Mouse (Mus musculus): ENCODE measurements around the gene Paqr7. TPM values are rescaled to one million over a fixed set of nuclear protein-coding genes. Genes with fewer than 3 reads are reported as not detected.
"Not testable (repeated sequence)": the region's sequence is repeated elsewhere in the genome, so short reads cannot be mapped to it uniquely, and the experiment has no call there.

Paqr7 gene
- polyA plus RNA-seq, 1 experiment from 2014 or later, result 11.9 TPM

GRCm38 (mm10) chr4:134489986-134490665 lies 6.4 kb upstream of the Paqr7 start:
- WGBS, result 75% methylated on average over 11 of the region's 11 CpGs
- Histone ChIP-seq H3K4me1 (replicated peaks) (peaks cover 9% of the 10 kb centered on the region), H3K4me2 (no peak overlapping the region), H3K9me3 (replicated peaks) (no peaks in the 10 kb centered on the region), H3K36me3 (no peaks in the 10 kb centered on the region), H3K9ac (no peak overlapping the region), H3K27ac (no peak overlapping the region), H3K27me3 (no peaks in the 10 kb centered on the region), H3K4me3 (no peak overlapping the region)
- no peak for ATAC-seq (replicated peaks; ENCODE audit: insufficient number of reproducible peaks, insufficient read depth, low FRiP score, low read depth)

GRCm38 (mm10) chr4:134491716-134492115 lies 4.8 kb upstream of the Paqr7 start:
- no peak overlapping the region for H3K27ac ChIP-seq
- no peaks in the 10 kb centered on the region for H3K27me3 ChIP-seq
- WGBS, result 62% methylated on average over 6 of the region's 6 CpGs
- no peak for ATAC-seq (replicated peaks; ENCODE audit: insufficient number of reproducible peaks, insufficient read depth, low FRiP score, low read depth)
- H3K4me3 ChIP-seq, result no peak overlapping the region
- no peak overlapping the region for H3K4me2 ChIP-seq
- H3K9ac ChIP-seq, result no peak overlapping the region
- H3K36me3 ChIP-seq, result no peaks in the 10 kb centered on the region
- peaks cover 25% of the 10 kb centered on the region for H3K4me1 ChIP-seq (replicated peaks)
- H3K9me3 ChIP-seq (replicated peaks), result no peaks in the 10 kb centered on the region

GRCm38 (mm10) chr4:134494161-134494560 lies 2.3 kb upstream of the Paqr7 start:
- not testable (repeated sequence) for H3K9me3 ChIP-seq (replicated peaks); H3K9ac ChIP-seq; H3K27ac ChIP-seq; ATAC-seq (replicated peaks; ENCODE audit: insufficient number of reproducible peaks, insufficient read depth, low FRiP score, low read depth); H3K4me3 ChIP-seq; H3K36me3 ChIP-seq; H3K27me3 ChIP-seq; H3K4me2 ChIP-seq
- 95% methylated on average over 6 of the region's 6 CpGs for WGBS
- peaks cover 46% of the 10 kb centered on the region for H3K4me1 ChIP-seq (replicated peaks)

GRCm38 (mm10) chr4:134494780-134495545 lies 1.5 kb upstream of the Paqr7 start:
- no peak; the same call in 1 of the 2 replicates for ATAC-seq (replicated peaks; ENCODE audit: insufficient number of reproducible peaks, insufficient read depth, low FRiP score, low read depth)
- Histone ChIP-seq H3K36me3 (no peaks in the 10 kb centered on the region), H3K4me2 (no peak overlapping the region), H3K4me3 (no peak overlapping the region), H3K4me1 (replicated peaks) (peaks cover 46% of the 10 kb centered on the region), H3K9ac (no peak overlapping the region), H3K27me3 (no peaks in the 10 kb centered on the region), H3K27ac (peak overlapping the region; percentile 93), H3K9me3 (replicated peaks) (no peaks in the 10 kb centered on the region)
- 47% methylated on average over 16 of the region's 16 CpGs for WGBS

- Histone ChIP-seq H3K27ac (peak overlapping the region; percentile 93), H3K4me2 (no peak overlapping the region), H3K4me3 (no peak overlapping the region), H3K27me3 (no peaks in the 10 kb centered on the region), H3K9ac (no peak overlapping the region), H3K4me1 (replicated peaks) (peaks cover 46% of the 10 kb centered on the region), H3K9me3 (replicated peaks) (no peaks in the 10 kb centered on the region), H3K36me3 (no peaks in the 10 kb centered on the region)
- no peak for ATAC-seq (replicated peaks; ENCODE audit: insufficient number of reproducible peaks, insufficient read depth, low FRiP score, low read depth)
- WGBS, result 59% methylated on average over 5 of the region's 5 CpGs
Observed at GRCm38 (mm10) chr4:134495546-134495923, 962 bp upstream of the Paqr7 start.

- 0 out of 2 replicates have a peak, but pooled peaks have one; percentile 11 for ATAC-seq (replicated peaks; ENCODE audit: insufficient number of reproducible peaks, insufficient read depth, low FRiP score, low read depth)
- peak overlapping the region; percentile 93 for H3K27ac ChIP-seq
- H3K4me1 ChIP-seq (replicated peaks), result peaks cover 46% of the 10 kb centered on the region
- no peaks in the 10 kb centered on the region for H3K9me3 ChIP-seq (replicated peaks)
- H3K9ac ChIP-seq, result peak overlapping the region; percentile 68
- H3K4me3 ChIP-seq, result peak overlapping the region; percentile 66
- H3K36me3 ChIP-seq, result no peaks in the 10 kb centered on the region
- 4% methylated on average over 6 of the region's 6 CpGs for WGBS
- H3K27me3 ChIP-seq, result no peaks in the 10 kb centered on the region
- peak overlapping the region; percentile 96 for H3K4me2 ChIP-seq
Observed at GRCm38 (mm10) chr4:134497223-134497622, 726 bp downstream of the Paqr7 start.

GRCm38 (mm10) chr4:134497986-134498731 lies 1.7 kb downstream of the Paqr7 start:
- H3K27ac ChIP-seq, result peak overlapping the region; percentile 11

GRCm38 (mm10) chr4:134498983-134499382 lies 2.5 kb downstream of the Paqr7 start:
- not testable (repeated sequence) for H3K9me3 ChIP-seq (replicated peaks); H3K27ac ChIP-seq; H3K4me2 ChIP-seq; H3K36me3 ChIP-seq; H3K9ac ChIP-seq; ATAC-seq (replicated peaks; ENCODE audit: insufficient number of reproducible peaks, insufficient read depth, low FRiP score, low read depth); H3K4me3 ChIP-seq; H3K27me3 ChIP-seq
- 79% methylated on average over 6 of the region's 6 CpGs for WGBS
- H3K4me1 ChIP-seq (replicated peaks), result peaks cover 46% of the 10 kb centered on the region

More at GRCm38 (mm10) chr4:134497986-134498731, 1.7 kb downstream of the Paqr7 start:
- Histone ChIP-seq H3K4me2 (peak overlapping the region; percentile 96), H3K36me3 (no peaks in the 10 kb centered on the region), H3K4me1 (replicated peaks) (peaks cover 46% of the 10 kb centered on the region), H3K27me3 (no peaks in the 10 kb centered on the region), H3K9ac (no peak overlapping the region), H3K4me3 (no peak overlapping the region), H3K9me3 (replicated peaks) (no peaks in the 10 kb centered on the region)
- 63% methylated on average over 12 of the region's 12 CpGs for WGBS
- ATAC-seq (replicated peaks; ENCODE audit: insufficient number of reproducible peaks, insufficient read depth, low FRiP score, low read depth), result no peak

- H3K27me3 ChIP-seq, result no peaks in the 10 kb centered on the region
- ATAC-seq (replicated peaks; ENCODE audit: insufficient number of reproducible peaks, insufficient read depth, low FRiP score, low read depth), result no peak
- WGBS, result 88% methylated on average over 6 of the region's 6 CpGs
Observed at GRCm38 (mm10) chr4:134501095-134501494, 4.6 kb downstream of the Paqr7 start.

GRCm38 (mm10) chr4:134503686-134504357 lies 7.3 kb downstream of the Paqr7 start:
- Histone ChIP-seq H3K4me2 (no peak overlapping the region), H3K27ac (no peak overlapping the region), H3K9me3 (replicated peaks) (no peaks in the 10 kb centered on the region), H3K27me3 (no peaks in the 10 kb centered on the region), H3K4me1 (replicated peaks) (no peaks in the 10 kb centered on the region; the same call in 1 of the 2 replicates), H3K4me3 (no peak overlapping the region), H3K36me3 (no peaks in the 10 kb centered on the region), H3K9ac (no peak overlapping the region)
- no peak for ATAC-seq (replicated peaks; ENCODE audit: insufficient number of reproducible peaks, insufficient read depth, low FRiP score, low read depth)
- 69% methylated on average over 4 of the region's 4 CpGs for WGBS

More at GRCm38 (mm10) chr4:134501095-134501494, 4.6 kb downstream of the Paqr7 start:
- no peaks in the 10 kb centered on the region for H3K36me3 ChIP-seq
- H3K4me1 ChIP-seq (replicated peaks), result peaks cover 27% of the 10 kb centered on the region
- H3K27ac ChIP-seq, result no peak overlapping the region
- H3K4me3 ChIP-seq, result no peak overlapping the region
- H3K4me2 ChIP-seq, result no peak overlapping the region
- H3K9me3 ChIP-seq (replicated peaks), result no peaks in the 10 kb centered on the region
- no peak overlapping the region for H3K9ac ChIP-seq
